Mouse (Mus musculus) frontal cortex, postnatal 14 days (tissue): ENCODE results near the gene Reps1.
"Not testable (repeated sequence)": the region's sequence is repeated elsewhere in the genome, so short reads cannot be mapped to it uniquely, and the experiment has no call there.

Source experiments
- DNase-seq, 2 experiments: peaks; one replicate each; pipeline ENCODE4 v3.0.0; 2022; ENCODE audit warnings: low spot score in 2 of 2

The Reps1 gene

GRCm38 (mm10) chr10:18064606-18065228 is 9.1 kb downstream of the Reps1 start:
- DNase-seq, result no peak

DNA sequence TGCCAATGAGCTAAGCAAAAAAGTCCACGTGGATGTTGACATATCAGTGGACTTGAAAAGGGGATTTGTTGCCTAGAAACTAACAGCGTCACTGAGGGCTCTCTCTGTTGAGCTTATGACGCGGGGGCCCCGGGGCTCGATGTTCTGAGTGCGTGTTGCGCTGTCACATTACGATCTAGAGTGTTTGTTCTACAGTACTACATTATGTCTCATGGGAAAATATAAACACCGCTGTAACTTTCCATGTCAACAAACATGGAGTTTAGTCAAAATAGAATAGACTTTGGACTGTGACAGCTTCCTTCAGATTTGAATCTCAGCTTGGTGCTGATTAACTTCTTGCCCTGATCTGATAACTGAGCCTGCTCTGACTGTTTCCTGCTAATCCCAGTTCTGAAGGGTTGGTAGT is 10.4 kb downstream of the Reps1 start:
- no peak for DNase-seq

DNA sequence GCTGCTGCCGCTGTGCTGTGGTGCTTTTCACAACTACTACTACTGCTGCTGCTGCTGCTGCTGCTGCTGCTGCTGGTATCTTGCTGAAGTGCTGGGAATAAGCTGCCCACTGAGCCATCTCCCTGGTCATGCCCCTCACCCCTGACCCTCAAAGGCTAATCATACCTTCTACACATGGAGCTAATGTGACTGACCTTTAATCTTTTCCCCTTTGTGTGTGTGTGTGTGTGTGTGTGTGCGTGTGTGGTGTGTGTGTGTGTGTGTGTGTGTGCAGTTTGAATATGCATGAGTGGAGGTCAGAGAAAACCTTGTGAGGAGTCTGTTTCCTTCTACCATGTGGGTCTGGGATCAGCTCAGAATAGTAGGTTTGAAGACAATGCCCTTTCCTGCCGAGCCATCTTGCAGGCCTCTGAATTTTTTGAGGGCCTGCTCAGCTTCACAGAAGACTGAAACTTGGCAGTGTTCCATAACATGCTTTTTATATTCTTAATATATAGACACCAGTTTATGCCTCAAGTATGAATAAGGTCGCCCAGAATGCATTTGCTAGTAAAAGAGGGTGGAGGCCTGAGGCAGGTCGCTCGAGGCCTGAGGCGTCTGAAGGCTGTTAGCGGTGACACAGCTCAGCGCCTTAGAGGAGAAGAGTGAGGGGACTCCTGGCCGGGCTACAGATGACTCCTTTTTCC is 12.2 kb downstream of the Reps1 start:
- DNase-seq, result no peak

- DNase-seq, result no peak
Observed at GRCm38 (mm10) chr10:18068880-18069279, 13.2 kb downstream of the Reps1 start.

DNA sequence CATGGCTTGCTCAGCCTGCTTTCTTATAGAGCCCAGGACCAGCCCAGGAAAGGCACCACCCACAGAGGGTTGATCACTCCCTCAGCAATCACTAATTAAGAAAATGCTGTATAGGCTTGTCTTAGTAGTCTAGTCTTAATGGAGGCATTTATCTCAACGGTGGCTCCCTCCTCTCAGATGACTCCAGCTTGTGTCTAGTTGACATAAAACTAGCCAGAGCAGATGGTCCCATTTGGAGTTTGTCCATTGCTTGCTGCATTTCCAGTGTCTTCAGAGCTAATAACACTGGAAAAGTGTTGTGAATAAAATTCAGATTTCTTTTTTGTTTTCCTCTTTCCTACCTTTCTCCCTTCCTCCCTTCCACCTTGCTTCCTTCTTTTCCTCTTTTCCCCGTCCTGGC is 13.9 kb downstream of the Reps1 start:
- DNase-seq, result no peak

GRCm38 (mm10) chr10:18070144-18070543 is 14.5 kb downstream of the Reps1 start:
- DNase-seq, result peak; percentile 19 to 46

DNA sequence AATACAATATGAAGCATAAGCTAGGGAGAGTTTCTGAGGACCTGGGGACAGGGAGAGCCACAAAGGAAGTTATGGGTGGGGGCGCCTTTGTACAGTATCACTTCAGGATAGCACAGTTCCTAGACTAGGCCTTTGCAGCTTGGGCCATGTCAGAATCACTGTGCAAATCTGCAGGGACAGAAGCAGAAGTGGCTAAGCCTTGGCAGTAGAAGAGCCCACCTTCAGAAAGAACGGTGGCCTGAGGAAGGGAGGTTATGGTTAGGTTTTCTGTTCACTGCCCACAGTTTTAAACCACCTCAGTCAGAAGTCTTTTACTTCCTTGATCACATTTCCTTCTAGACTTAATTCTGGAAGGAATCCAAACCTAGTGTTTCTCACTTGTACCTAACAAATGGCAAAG is 15.0 kb downstream of the Reps1 start:
- no peak for DNase-seq

DNA sequence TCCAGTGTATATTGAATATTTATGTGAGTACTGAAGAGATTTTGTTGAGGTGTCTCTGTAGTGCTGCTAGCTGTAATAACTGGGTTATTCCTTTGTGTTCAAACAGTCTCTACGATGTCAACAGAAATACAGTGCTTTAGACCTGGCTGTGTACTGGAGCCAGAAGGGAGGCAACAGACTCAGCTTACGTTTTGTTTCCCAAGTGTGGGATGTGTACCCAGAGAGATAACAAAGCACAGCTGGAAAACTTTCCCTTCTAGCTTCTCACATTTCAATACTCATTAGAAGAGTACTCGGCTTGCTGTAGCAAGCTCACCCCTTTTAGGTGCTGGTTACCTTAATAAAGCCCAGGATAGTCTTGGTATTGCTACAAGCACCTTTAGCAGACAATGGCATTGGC is 17.2 kb downstream of the Reps1 start:
- DNase-seq, result no peak

DNA sequence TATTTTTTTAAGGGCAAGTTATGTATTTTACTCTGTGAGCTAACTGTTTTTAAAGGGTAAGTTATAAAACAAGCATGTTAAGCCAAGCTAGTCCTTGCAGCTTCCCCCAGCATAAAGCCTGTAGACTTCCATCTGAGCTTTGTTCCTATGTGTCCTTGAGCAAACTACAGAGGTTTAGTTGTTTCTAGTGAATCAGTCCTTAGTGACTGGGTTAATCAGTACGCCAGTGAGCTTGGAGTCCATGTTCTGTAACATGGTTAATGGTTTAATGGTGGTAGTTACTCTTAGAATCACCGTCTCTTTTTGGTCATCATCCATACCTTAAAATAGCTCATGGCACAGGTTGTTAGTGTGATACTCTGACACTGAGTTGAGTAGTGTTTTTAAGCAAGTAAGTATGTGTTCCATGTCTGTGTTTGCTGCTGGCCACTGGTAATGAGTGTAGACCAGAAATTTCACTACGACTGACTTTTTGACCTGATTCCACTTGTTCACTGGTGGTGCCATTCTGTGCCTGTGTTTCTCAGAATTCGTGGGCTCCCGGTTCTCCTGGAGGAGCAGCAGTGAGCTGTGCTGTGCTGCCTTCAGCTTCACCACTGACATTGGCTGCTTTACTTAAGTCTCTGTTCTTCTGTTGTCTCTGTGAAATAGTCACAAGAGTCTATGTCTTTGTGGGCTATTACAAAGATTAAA is 18.9 kb downstream of the Reps1 start:
- no peak for DNase-seq

DNA sequence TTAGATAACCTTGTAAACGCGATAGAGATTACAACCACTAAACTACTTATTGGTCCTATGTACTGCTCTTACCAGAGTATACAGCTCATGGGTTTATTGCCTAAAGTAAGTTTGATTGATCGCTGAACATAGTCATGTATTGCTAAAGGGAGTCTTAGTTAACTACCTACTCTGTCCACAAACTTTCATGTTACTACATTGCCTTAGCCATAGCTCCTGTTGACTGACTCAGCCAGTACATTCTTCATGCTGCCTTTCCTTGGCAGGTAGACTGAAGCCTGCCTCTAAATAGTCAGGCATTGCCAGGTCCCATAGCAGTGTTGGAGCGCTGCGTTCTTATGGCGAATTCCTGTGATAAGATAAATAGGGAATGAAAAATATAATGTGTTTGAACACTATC is 20.2 kb downstream of the Reps1 start:
- no peak for DNase-seq

- DNase-seq, result no peak
Observed at GRCm38 (mm10) chr10:18081536-18081935, 25.9 kb downstream of the Reps1 start.

DNA sequence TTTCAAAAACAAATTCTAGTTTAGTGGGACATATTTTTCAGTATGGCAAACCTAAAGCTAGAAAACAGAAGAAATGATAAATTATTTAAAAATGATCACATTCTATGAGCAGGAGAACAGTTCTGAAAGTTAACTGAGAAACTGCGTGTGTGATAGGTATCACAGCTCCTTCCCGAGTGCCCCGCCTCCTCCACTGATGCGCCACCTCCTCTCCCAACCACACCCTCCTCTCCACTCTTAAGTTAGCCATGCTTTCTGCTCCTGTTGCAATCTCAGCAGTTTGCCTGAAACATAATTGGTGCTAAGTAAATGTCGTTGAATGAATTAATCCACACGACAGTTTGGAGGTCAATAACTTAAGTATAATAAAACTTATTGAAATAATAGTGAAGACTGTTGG is 27.1 kb downstream of the Reps1 start:
- no peak for DNase-seq

GRCm38 (mm10) chr10:18090691-18091090 is 35.0 kb downstream of the Reps1 start:
- DNase-seq, result no peak

DNA sequence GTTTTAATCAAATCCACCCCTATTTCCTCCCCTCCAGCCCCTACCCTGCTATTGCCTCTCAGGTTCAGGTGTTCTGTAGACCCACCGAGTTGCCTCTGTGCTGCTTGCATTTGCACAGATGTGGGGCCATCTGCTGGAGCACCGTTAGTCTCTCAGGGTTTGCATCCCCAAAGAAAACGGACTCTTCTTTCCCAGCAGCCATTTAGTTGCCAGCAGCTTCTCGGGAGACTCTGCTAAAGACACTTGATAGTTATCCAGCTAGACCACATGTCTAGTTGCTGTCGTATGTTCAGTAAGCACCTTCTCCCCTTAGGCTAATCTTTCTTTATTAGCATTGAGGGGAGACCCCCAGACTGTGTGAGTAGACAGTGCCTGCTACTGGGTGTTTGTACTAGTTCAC is 46.5 kb downstream of the Reps1 start:
- DNase-seq, result no peak

DNA sequence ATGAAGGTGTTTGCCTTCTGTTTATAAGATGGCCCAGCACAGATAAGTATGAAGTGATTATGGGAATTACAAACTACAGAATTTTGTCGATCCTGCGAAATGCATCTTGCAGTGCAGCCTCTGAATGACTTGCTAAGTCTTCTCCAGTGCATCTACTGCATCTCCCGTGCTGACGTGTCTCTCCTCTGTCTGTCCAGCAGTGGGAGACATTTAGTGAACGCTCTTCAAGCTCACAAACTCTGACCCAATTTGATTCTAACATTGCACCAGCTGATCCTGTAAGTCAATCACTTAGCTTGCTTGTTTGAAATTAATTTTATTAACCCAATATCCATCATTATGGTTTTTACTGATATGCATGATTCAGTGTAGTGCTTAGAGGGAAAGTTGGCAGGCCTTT is 51.8 kb downstream of the Reps1 start:
- no peak for DNase-seq

DNA sequence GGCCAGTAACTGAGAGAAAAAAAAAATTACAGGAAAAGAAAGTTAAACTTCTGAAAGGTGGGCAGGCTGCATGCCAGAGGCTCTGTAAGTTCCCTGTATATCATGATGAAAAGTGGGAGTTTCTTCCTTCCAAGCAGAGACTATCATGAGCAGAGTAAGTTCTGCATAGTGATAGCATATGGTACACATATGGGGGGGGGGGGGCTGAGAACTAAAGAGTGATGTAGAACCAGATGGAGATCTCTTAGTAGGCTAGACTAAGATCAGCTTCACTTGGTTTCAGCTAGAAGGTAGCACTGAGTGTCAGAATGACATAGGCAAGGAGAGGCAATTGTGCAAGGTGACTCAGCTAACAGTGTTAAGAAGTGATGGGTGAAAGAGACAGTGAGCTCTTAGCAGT is 55.3 kb downstream of the Reps1 start:
- no peak for DNase-seq

DNA sequence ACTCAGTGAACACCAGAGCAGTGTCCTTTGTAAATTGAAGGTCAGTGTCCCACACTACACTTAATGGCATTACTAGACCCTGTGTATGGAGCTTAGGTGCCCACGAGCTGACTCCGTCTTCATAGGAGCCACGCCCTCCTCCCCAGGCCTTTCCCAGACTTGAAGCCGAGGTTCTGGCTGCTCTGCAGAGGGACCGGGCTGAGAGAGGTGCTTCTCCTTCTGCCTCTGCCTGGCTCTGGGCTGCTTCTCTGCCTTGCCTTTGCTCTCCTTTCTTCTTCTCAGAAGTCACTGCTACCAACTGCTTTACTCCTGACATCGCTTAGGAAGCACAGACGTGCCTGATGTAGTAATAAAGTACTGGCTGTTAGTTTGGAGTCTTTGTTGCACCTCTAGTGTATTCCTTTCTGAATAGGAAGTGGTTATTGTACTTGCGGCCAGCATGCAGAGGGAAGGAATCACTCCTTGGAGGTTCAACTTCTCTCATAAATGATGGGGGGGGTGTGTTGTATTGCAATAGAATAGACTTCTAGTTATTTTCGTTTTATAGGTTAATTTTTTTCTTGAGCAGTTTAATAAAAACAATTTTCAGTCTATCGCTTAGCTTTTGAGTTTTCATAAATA is 57.9 kb downstream of the Reps1 start:
- DNase-seq, result no peak

DNA sequence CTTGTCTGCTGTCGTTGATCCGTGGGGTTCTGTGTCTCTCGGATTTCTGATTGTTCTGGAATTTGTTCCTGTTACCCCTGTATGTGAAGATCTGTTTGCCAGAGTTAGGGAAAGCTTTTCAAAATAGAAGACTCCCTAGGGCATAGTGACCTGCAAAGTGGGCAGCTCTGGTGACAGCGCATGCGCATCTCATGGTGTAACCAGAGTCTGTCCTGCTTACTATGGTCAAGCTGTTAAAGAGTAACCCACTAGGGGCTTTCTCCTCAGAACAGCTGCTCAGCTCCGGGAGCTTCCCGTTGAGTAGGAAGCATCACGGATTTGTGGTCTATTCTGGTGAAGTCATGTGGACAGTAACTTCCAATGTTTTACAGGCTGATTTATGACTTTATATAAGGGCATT is 62.7 kb downstream of the Reps1 start:
- DNase-seq, result no peak

DNA sequence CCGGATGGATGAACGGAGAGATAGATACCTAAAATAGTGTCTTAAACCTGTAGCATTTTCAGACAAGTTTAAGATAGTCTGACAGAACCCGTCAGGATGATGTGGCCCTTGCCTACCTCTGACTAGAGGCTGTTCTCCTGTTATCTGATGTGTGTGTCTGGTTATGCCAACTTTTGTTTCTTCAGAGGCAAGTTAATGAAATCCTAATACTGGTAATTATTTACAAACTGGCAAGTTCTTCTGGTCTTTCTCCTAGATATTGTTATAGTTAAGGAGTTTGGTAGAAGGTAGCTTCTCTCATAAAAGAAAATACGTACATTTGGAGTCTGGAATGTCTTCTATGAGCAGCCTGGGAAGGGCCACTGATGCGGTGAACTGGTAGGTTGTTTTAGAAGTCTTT is 74.6 kb downstream of the Reps1 start:
- no peak for DNase-seq

DNA sequence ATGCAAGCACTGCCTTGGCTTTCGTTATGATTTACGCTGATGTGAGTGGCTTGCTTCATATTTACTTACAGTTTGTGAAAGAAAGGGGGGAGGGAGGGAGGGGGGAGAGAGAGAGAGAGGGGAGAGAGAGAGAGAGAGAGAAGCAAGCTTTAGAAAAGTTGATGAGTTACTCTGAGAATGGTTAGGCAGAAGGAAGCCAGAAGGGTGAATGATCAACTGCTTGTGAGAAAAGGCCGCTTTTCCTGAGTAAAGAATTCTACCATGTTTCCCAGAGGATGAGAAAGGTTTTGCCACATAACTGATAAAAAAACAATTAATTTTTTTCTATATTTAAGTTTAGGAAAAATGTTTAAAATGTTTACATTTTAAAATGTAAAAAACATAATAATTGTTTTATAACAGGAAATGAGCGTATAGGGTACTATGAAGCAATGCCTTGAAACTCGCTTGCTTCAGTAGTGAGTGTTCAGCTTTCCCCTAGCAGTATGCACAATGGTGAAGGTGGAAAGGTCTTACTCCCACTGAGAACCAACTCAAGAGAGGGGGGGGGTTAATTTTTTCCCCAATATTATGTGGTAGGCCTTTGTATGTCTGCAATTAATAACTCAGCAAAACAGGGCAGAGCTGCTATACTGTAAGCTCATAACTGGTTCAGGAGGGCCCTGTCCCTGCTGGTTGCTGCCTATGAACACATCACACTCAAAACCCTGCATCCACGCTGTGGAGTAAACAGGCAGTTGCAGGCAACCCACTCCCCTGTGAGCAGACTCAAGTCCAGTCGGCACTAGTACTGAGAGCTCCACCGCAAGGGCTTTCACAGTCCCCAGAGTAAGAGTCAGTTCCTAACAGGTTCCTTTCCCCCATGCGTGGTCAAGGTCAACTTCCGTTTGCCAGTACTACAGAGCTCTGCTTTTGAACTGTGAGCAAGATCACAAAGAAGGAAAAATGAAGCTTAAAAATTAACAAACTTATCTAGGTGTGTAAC is 76.3 kb downstream of the Reps1 start:
- no peak for DNase-seq

DNA sequence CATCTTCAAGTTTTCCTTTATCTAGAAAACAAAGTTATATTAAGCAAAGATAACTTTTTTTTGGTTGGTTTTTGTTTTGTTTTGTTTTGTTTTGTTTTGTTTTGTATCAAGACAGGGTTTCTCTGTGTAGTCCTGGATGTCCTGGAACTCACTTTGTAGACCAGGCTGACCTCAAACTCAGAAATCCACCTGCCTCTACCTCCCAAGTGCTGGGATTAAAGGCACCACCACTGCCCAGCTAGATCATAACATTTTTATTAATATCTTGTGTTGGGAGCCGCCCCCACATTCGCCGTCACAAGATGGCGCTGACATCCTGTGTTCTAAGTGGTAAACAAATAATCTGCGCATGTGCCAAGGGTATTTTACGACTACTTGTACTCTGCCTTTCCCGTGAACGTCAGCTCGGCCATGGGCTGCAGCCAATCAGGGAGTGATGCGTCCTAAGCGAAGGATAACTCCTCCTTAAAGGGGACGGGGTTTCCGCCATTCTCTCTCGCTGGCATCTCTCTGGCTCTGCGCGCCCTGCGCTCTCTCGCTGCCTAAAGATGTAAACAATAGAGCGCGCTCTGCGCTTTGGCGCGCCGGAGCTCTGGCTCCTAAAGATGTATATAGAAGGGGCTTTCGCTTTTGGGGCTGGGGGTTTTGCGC is 83.3 kb downstream of the Reps1 start:
- not testable (repeated sequence) for DNase-seq
